Mouse (Mus musculus) neural tube, embryonic 11.5 days (tissue): ENCODE data around the gene Clmp. TPM values are rescaled to one million over a fixed set of nuclear protein-coding genes. Genes with fewer than 3 reads are reported as not detected.

Experiments used
- ATAC-seq: fragments of 200-750 bp; cut with Nextera tagmentation; 2 replicates; pipeline ENCODE4 v1.8.0; 2017; ENCODE audit warnings: moderate number of reproducible peaks, mild to moderate bottlenecking, moderate TSS enrichment, moderate library complexity; ENCODE audit not compliant: insufficient read depth, low FRiP score, low TSS enrichment
- DNase-seq: peaks from one replicate; pipeline ENCODE4 v3.0.0-alpha.2; 2015; ENCODE audit warnings: low spot score
- H3K27ac ChIP-seq: fragments of 300-500 bp; sonication (generic); 2 replicates; pipeline ENCODE4 v1.5.1; 2014; ENCODE audit warnings: low read depth, mild to moderate bottlenecking, low read length
- H3K27me3 ChIP-seq: fragments of 300-500 bp; sonication (generic); 2 replicates; pipeline ENCODE4 v1.6.1; 2014; ENCODE audit warnings: mild to moderate bottlenecking, low read length, mixed read lengths; ENCODE audit not compliant: control insufficient read depth, insufficient read depth
- H3K36me3 ChIP-seq: fragments of 300-500 bp; sonication (generic); 2 replicates; pipeline ENCODE4 v1.6.1; 2014; ENCODE audit warnings: mild to moderate bottlenecking, low read length, moderate library complexity, mixed read lengths; ENCODE audit not compliant: control insufficient read depth, insufficient read depth
- H3K4me1 ChIP-seq: fragments of 300-500 bp; sonication (generic); 2 replicates; pipeline ENCODE4 v1.6.1; 2014; ENCODE audit warnings: low read length, mixed read lengths; ENCODE audit not compliant: control insufficient read depth, insufficient read depth
- H3K4me2 ChIP-seq: fragments of 300-500 bp; sonication (generic); 2 replicates; pipeline ENCODE4 v1.6.1; 2014; ENCODE audit warnings: low read depth, mild to moderate bottlenecking, moderate library complexity
- H3K4me3 ChIP-seq: fragments of 300-500 bp; sonication (generic); 2 replicates; pipeline ENCODE4 v1.5.1; 2014; ENCODE audit warnings: low read depth, low read length
- H3K9ac ChIP-seq: fragments of 300-500 bp; sonication (generic); 2 replicates; pipeline ENCODE4 v1.6.1; 2014; ENCODE audit warnings: mild to moderate bottlenecking, low read length
- H3K9me3 ChIP-seq: fragments of 300-500 bp; sonication (generic); 2 replicates; pipeline ENCODE4 v1.6.1; 2016; ENCODE audit warnings: low read length; ENCODE audit not compliant: control insufficient read depth
- WGBS: fragments of 180-500 bp; shearing (Covaris S2); extraction: QIAGEN DNeasy Blood & Tissue Kit; methylation state at CpG from one replicate; pipeline ENCODE4 v1.1.7; 2014; 5-methylcytosine and 5-hydroxymethylcytosine counted together
- polyA plus RNA-seq: library from polyadenylated mRNA; unstranded; fragments of >200 nt; fragmentation: Nextera tagmentation; extraction: Ambion mirVana; gene quantifications from 2 replicates; pipeline ENCODE4 v1.2.1, GENCODE M21; 2014

The Clmp gene
- polyA plus RNA-seq, 1 experiment from 2014 or later, result 46.9 TPM

GRCm38 (mm10) chr9:40731591-40732048 lies 45.9 kb downstream of the Clmp start:
- H3K9me3 ChIP-seq, result no peaks in the 10 kb centered on the region
- ATAC-seq (no peak), DNase-seq (no peak)
- no peaks in the 10 kb centered on the region for H3K36me3 ChIP-seq
- no peak overlapping the region; the same call in 1 of the 2 replicates for H3K27ac ChIP-seq
- WGBS, result 10% methylated on average over 7 of the region's 7 CpGs
- H3K4me1 ChIP-seq, result no peaks in the 10 kb centered on the region; the same call in 1 of the 2 replicates
- 0 out of 2 replicates have a peak overlapping the region, but pooled peaks have one; percentile 30 for H3K4me3 ChIP-seq
- H3K9ac ChIP-seq, result no peak overlapping the region
- no peaks in the 10 kb centered on the region for H3K27me3 ChIP-seq
- H3K4me2 ChIP-seq, result peak overlapping the region; percentile 37

- Histone ChIP-seq H3K4me3 (no peak overlapping the region), H3K27me3 (no peaks in the 10 kb centered on the region), H3K4me1 (no peaks in the 10 kb centered on the region; the same call in 1 of the 2 replicates), H3K27ac (no peak overlapping the region), H3K4me2 (no peak overlapping the region), H3K36me3 (no peaks in the 10 kb centered on the region), H3K9me3 (no peaks in the 10 kb centered on the region), H3K9ac (no peak overlapping the region)
- 24% methylated on average over 2 of the region's 2 CpGs for WGBS
- no peak for ATAC-seq
- no peak for DNase-seq
Observed at GRCm38 (mm10) chr9:40732302-40732701, 46.5 kb downstream of the Clmp start.

- ATAC-seq, result no peak
Observed at GRCm38 (mm10) chr9:40737117-40737516, 51.4 kb downstream of the Clmp start.

GRCm38 (mm10) chr9:40743525-40744034 lies 57.8 kb downstream of the Clmp start:
- no peaks in the 10 kb centered on the region for H3K36me3 ChIP-seq
- H3K9ac ChIP-seq, result no peak overlapping the region
- H3K9me3 ChIP-seq, result no peaks in the 10 kb centered on the region
- DNase-seq, result no peak
- H3K4me2 ChIP-seq, result no peak overlapping the region
- 54% methylated on average over 7 of the region's 7 CpGs for WGBS
- H3K27ac ChIP-seq, result no peak overlapping the region
- H3K27me3 ChIP-seq, result no peaks in the 10 kb centered on the region
- ATAC-seq, result no peak
- H3K4me3 ChIP-seq, result no peak overlapping the region
- H3K4me1 ChIP-seq, result 0 out of 2 replicates have a peak, but pooled peaks cover 3% of the 10 kb centered on the region

More at GRCm38 (mm10) chr9:40737117-40737516, 51.4 kb downstream of the Clmp start:
- Histone ChIP-seq H3K27me3 (no peaks in the 10 kb centered on the region), H3K4me3 (no peak overlapping the region), H3K36me3 (no peaks in the 10 kb centered on the region), H3K9ac (no peak overlapping the region), H3K9me3 (no peaks in the 10 kb centered on the region), H3K4me1 (no peaks in the 10 kb centered on the region; the same call in 1 of the 2 replicates), H3K27ac (no peak overlapping the region), H3K4me2 (no peak overlapping the region)
- WGBS, result 78% methylated on average over 6 of the region's 6 CpGs
- no peak for DNase-seq

GRCm38 (mm10) chr9:40744233-40744632 lies 58.5 kb downstream of the Clmp start:
- WGBS, result 56% methylated on average over 3 of the region's 3 CpGs
- H3K27ac ChIP-seq, result no peak overlapping the region

GRCm38 (mm10) chr9:40746796-40747195 lies 61.0 kb downstream of the Clmp start:
- DNase-seq, result no peak
- no peak overlapping the region for H3K4me2 ChIP-seq
- no peak for ATAC-seq
- no peaks in the 10 kb centered on the region for H3K27me3 ChIP-seq
- H3K36me3 ChIP-seq, result no peaks in the 10 kb centered on the region
- 78% methylated on average over 9 of the region's 9 CpGs for WGBS
- H3K4me1 ChIP-seq, result 0 out of 2 replicates have a peak, but pooled peaks cover 3% of the 10 kb centered on the region
- no peak overlapping the region for H3K27ac ChIP-seq
- no peak overlapping the region for H3K9ac ChIP-seq
- no peaks in the 10 kb centered on the region for H3K9me3 ChIP-seq
- no peak overlapping the region for H3K4me3 ChIP-seq

More at GRCm38 (mm10) chr9:40744233-40744632, 58.5 kb downstream of the Clmp start:
- no peaks in the 10 kb centered on the region for H3K36me3 ChIP-seq
- H3K9ac ChIP-seq, result no peak overlapping the region
- H3K4me3 ChIP-seq, result no peak overlapping the region
- no peak overlapping the region for H3K4me2 ChIP-seq
- DNase-seq (no peak), ATAC-seq (no peak)
- no peaks in the 10 kb centered on the region for H3K9me3 ChIP-seq
- H3K27me3 ChIP-seq, result no peaks in the 10 kb centered on the region
- H3K4me1 ChIP-seq, result 0 out of 2 replicates have a peak, but pooled peaks cover 3% of the 10 kb centered on the region

- H3K27me3 ChIP-seq, result no peaks in the 10 kb centered on the region
- no peak overlapping the region for H3K4me2 ChIP-seq
- no peak overlapping the region for H3K9ac ChIP-seq
- 0 out of 2 replicates have a peak, but pooled peaks cover 3% of the 10 kb centered on the region for H3K4me1 ChIP-seq
- no peak for DNase-seq
- no peak overlapping the region for H3K4me3 ChIP-seq
- H3K36me3 ChIP-seq, result no peaks in the 10 kb centered on the region
- no peak for ATAC-seq
- no peak overlapping the region for H3K27ac ChIP-seq
- 82% methylated on average over 9 of the region's 9 CpGs for WGBS
- no peaks in the 10 kb centered on the region for H3K9me3 ChIP-seq
Observed at GRCm38 (mm10) chr9:40747249-40747648, 61.5 kb downstream of the Clmp start.

GRCm38 (mm10) chr9:40749832-40750620 lies 64.3 kb downstream of the Clmp start:
- Histone ChIP-seq H3K9me3 (no peaks in the 10 kb centered on the region), H3K4me1 (no peaks in the 10 kb centered on the region), H3K4me3 (no peak overlapping the region), H3K4me2 (no peak overlapping the region), H3K9ac (no peak overlapping the region), H3K36me3 (no peaks in the 10 kb centered on the region), H3K27ac (no peak overlapping the region), H3K27me3 (no peaks in the 10 kb centered on the region)
- WGBS, result 78% methylated on average over 8 of the region's 8 CpGs
- 0 out of 2 replicates have a peak, but pooled peaks have one; percentile 48 for ATAC-seq
- no peak for DNase-seq
